Mouse (Mus musculus) stomach, embryonic 16.5 days (tissue): ENCODE data around the gene Pcsk4. TPM values are rescaled to one million over a fixed set of nuclear protein-coding genes. Genes with fewer than 3 reads are reported as not detected.
A peak's percentile ranks its signal among the peaks of the same experiment; 100 is the strongest.

Source experiments
- ATAC-seq: fragments of 200-750 bp; cut with Nextera tagmentation; 2 replicates; pipeline ENCODE4 v1.8.0; 2017; ENCODE audit warnings: moderate number of reproducible peaks, moderate TSS enrichment; ENCODE audit not compliant: insufficient read depth, low FRiP score
- H3K27ac ChIP-seq: fragments of 300-500 bp; sonication (generic); 2 replicates; pipeline ENCODE4 v1.5.1; 2014; ENCODE audit warnings: low read length
- H3K27me3 ChIP-seq: fragments of 300-500 bp; sonication (generic); 2 replicates; pipeline ENCODE4 v1.6.1; 2014; ENCODE audit warnings: low read length, control low read depth, mixed read lengths; ENCODE audit not compliant: control insufficient read depth, insufficient read depth
- H3K36me3 ChIP-seq: fragments of 300-500 bp; sonication (generic); 2 replicates; pipeline ENCODE4 v1.6.1; 2014; ENCODE audit warnings: low read length; ENCODE audit not compliant: control insufficient read depth, insufficient read depth
- H3K4me1 ChIP-seq: fragments of 300-500 bp; sonication (generic); 2 replicates; pipeline ENCODE4 v1.6.1; 2014; ENCODE audit warnings: low read length, control low read depth, mixed read lengths; ENCODE audit not compliant: control insufficient read depth, insufficient read depth
- H3K4me2 ChIP-seq: fragments of 300-500 bp; sonication (generic); 2 replicates; pipeline ENCODE4 v1.6.1; 2014; ENCODE audit warnings: low read depth, low read length, mixed read lengths
- H3K4me3 ChIP-seq: fragments of 300-500 bp; sonication (generic); replicated peaks from 2 replicates; pipeline ENCODE4 v1.5.1; 2014; ENCODE audit warnings: mild to moderate bottlenecking, low read length
- H3K9ac ChIP-seq: fragments of 300-500 bp; sonication (generic); 2 replicates; pipeline ENCODE4 v1.6.1; 2014; ENCODE audit warnings: low read length
- H3K9me3 ChIP-seq: fragments of 300-500 bp; sonication (generic); replicated peaks from 2 replicates; pipeline ENCODE4 v1.6.1; 2016; ENCODE audit warnings: low read length, control low read depth; ENCODE audit not compliant: control insufficient read depth
- WGBS: fragments of 180-500 bp; shearing (Covaris S2); extraction: QIAGEN DNeasy Blood & Tissue Kit; methylation state at CpG from one replicate; pipeline ENCODE4 v1.1.7; 2014; 5-methylcytosine and 5-hydroxymethylcytosine counted together
- polyA plus RNA-seq: library from polyadenylated mRNA; unstranded; fragments of >200 nt; fragmentation: Nextera tagmentation; extraction: Ambion mirVana; gene quantifications from 2 replicates; pipeline ENCODE4 v1.2.1, GENCODE M21; 2015

The Pcsk4 gene
- polyA plus RNA-seq, 1 experiment from 2014 or later, result 3.7 TPM

GRCm38 (mm10) chr10:80368392-80368791 is 39.1 kb upstream of the Pcsk4 start:
- no peak overlapping the region for H3K27ac ChIP-seq
- no peaks in the 10 kb centered on the region; the same call in 1 of the 2 replicates for H3K27me3 ChIP-seq
- H3K9me3 ChIP-seq, result no peaks in the 10 kb centered on the region
- H3K4me3 ChIP-seq, result no peak overlapping the region
- no peak overlapping the region for H3K4me2 ChIP-seq
- H3K4me1 ChIP-seq, result 0 out of 2 replicates have a peak, but pooled peaks cover 3% of the 10 kb centered on the region
- no peaks in the 10 kb centered on the region for H3K36me3 ChIP-seq
- H3K9ac ChIP-seq, result no peak overlapping the region
- 84% methylated on average over 6 of the region's 6 CpGs for WGBS
- ATAC-seq, result no peak

DNA sequence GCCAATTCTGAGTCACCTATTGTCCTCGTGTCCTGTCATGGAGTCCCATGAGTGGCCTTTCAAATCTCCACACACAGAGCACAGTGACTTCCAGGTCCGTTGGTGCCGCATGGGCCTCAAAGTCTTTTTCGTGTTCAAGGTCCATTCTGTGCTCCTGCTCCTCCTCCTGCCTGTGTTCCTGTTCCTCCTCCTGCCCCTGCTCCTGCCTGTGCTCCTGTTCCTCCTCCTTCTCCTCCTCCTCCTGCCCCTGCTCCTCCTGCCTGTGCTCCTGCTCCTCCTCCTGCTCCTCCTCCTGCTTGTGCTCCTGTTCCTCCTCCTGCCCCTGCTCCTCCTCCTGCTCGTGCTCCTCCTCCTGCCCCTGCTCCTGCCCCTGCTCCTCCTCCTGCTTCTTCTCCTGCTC is 38.7 kb upstream of the Pcsk4 start:
- Histone ChIP-seq H3K9me3 (no peaks in the 10 kb centered on the region), H3K4me2 (no peak overlapping the region), H3K4me3 (no peak overlapping the region), H3K36me3 (no peaks in the 10 kb centered on the region), H3K27ac (no peak overlapping the region), H3K4me1 (0 out of 2 replicates have a peak, but pooled peaks cover 3% of the 10 kb centered on the region), H3K9ac (no peak overlapping the region), H3K27me3 (no peaks in the 10 kb centered on the region; the same call in 1 of the 2 replicates)
- no peak for ATAC-seq
- 50% methylated on average over 5 of the region's 5 CpGs for WGBS

GRCm38 (mm10) chr10:80365736-80366135 is 36.4 kb upstream of the Pcsk4 start:
- H3K27ac ChIP-seq, result no peak overlapping the region
- no peaks in the 10 kb centered on the region for H3K9me3 ChIP-seq
- H3K27me3 ChIP-seq, result no peaks in the 10 kb centered on the region; the same call in 1 of the 2 replicates
- no peak for ATAC-seq
- WGBS, result 73% methylated on average over 6 of the region's 6 CpGs
- no peaks in the 10 kb centered on the region for H3K4me1 ChIP-seq
- H3K9ac ChIP-seq, result no peak overlapping the region
- H3K4me3 ChIP-seq, result no peak overlapping the region
- no peak overlapping the region for H3K4me2 ChIP-seq
- H3K36me3 ChIP-seq, result no peaks in the 10 kb centered on the region

- H3K9ac ChIP-seq, result no peak overlapping the region
- 44% methylated on average over 6 of the region's 6 CpGs for WGBS
- no peak overlapping the region for H3K4me3 ChIP-seq
- H3K4me1 ChIP-seq, result no peaks in the 10 kb centered on the region
- no peak for ATAC-seq
- H3K36me3 ChIP-seq, result no peaks in the 10 kb centered on the region
- H3K9me3 ChIP-seq, result no peaks in the 10 kb centered on the region
- no peak overlapping the region for H3K27ac ChIP-seq
- H3K4me2 ChIP-seq, result no peak overlapping the region
- peaks cover 1% of the 10 kb centered on the region for H3K27me3 ChIP-seq
Measured at GRCm38 (mm10) chr10:80363734-80364133, 34.4 kb upstream of the Pcsk4 start.

DNA sequence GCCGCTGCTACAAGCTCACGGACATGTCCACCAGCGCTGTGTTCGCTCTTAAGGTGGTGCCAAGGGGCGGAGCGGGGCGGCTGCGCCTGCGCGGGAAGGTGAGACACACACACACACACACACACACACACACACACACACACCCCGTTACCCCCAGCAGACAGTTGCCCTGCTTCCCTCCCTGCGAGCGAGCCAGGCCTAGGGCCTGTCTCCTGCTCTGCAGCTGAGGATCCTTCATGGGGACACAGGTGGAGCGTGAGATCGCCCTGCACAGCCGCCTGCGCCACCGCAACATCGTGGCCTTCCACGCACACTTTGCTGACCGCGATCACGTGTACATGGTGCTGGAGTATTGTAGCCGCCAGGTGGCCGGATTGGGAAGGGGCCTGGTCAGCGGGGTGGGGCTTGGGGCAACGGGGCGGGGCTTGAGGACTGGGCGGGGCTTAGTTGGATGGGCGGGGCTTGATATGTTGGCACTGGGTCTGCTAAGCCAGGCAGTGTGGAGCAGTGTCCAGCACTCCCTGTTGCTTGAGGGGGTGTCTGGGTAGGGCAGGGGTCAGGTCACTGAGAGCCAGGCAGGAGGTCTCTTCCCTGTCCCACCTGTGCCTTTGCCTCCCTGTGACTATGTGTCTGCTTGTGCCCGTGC is 28.8 kb upstream of the Pcsk4 start:
- ATAC-seq, result peak; percentile 59
- peak overlapping the region; percentile 33 for H3K4me3 ChIP-seq
- H3K4me1 ChIP-seq, result peaks cover 22% of the 10 kb centered on the region
- H3K27ac ChIP-seq, result no peak overlapping the region
- H3K27me3 ChIP-seq, result peaks cover 45% of the 10 kb centered on the region
- 8% methylated on average over 31 of the region's 31 CpGs for WGBS
- H3K9ac ChIP-seq, result no peak overlapping the region
- H3K4me2 ChIP-seq, result peak overlapping the region; percentile 51
- no peaks in the 10 kb centered on the region for H3K9me3 ChIP-seq
- H3K36me3 ChIP-seq, result no peaks in the 10 kb centered on the region

GRCm38 (mm10) chr10:80357336-80357735 is 28.0 kb upstream of the Pcsk4 start:
- no peaks in the 10 kb centered on the region for H3K36me3 ChIP-seq
- peak overlapping the region; percentile 51; the same call in 1 of the 2 replicates for H3K4me2 ChIP-seq
- H3K27me3 ChIP-seq, result peaks cover 49% of the 10 kb centered on the region
- peaks cover 22% of the 10 kb centered on the region for H3K4me1 ChIP-seq
- H3K4me3 ChIP-seq, result no peak overlapping the region
- no peak overlapping the region for H3K9ac ChIP-seq
- H3K9me3 ChIP-seq, result no peaks in the 10 kb centered on the region
- no peak overlapping the region for H3K27ac ChIP-seq
- WGBS, result 28% methylated on average over 7 of the region's 7 CpGs
- ATAC-seq, result 0 out of 2 replicates have a peak, but pooled peaks have one; percentile 22

- Histone ChIP-seq H3K4me2 (peak overlapping the region; percentile 49), H3K4me3 (peak overlapping the region; percentile 21), H3K4me1 (peaks cover 22% of the 10 kb centered on the region), H3K9ac (0 out of 2 replicates have a peak overlapping the region, but pooled peaks have one; percentile 7), H3K9me3 (no peaks in the 10 kb centered on the region), H3K36me3 (no peaks in the 10 kb centered on the region), H3K27me3 (peaks cover 55% of the 10 kb centered on the region), H3K27ac (no peak overlapping the region)
- no peak for ATAC-seq
- WGBS, result 3% methylated on average over 34 of the region's 34 CpGs
Measured at GRCm38 (mm10) chr10:80356737-80357136, 27.4 kb upstream of the Pcsk4 start.

DNA sequence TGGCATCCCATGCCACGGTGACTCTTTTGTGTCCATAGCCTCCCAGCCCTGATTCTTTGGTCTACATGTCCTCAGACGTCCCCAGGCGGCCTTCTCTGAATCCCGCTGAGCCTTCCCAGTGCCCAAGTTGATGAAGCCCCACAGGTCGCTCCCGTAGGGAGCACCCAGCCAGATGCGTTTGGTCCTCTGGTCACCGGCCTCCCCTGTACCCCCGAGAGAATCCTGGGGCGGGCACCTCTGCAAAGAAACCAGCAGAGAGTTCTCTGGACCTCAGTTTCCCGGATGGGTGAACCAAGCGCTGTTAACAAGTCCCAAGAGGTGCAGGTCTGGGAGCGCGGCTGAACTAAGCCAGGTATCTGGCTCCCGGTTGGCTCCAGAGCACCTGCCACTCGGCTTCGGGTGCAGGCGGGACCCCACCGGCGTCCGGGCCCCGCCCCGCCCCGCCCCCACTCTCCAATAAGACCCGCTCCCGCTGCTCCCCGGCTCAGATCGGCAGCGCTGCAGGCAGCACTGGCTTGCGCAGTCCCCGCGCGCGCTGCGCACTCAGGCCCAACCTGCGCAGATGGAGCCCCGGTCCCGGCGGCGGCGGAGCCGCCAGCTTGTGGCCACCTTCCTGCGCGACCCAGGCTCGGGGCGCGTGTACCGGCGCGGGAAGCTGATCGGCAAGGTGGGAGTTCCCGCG is 26.8 kb upstream of the Pcsk4 start, which contains the start of gene Plk5:
Plk5 (plus strand) TSS at position 459 of the 682 bp plus-strand sequence.
- 0 out of 2 replicates have a peak within 1 kb of the TSS, but pooled peaks have one; percentile 7 for H3K9ac ChIP-seq
- no peaks in the 10 kb centered on the region for H3K36me3 ChIP-seq
- no peaks in the 10 kb centered on the region for H3K9me3 ChIP-seq
- peak within 1 kb of the TSS; percentile 21 for H3K4me3 ChIP-seq
- peaks cover 57% of the 10 kb centered on the region for H3K27me3 ChIP-seq
- ATAC-seq, result no peak
- whole genome bisulfite sequencing, result 2% methylated on average over 52 of the region's 53 CpGs
- H3K27ac ChIP-seq, result no peak within 1 kb of the TSS
- peak within 1 kb of the TSS; percentile 49 for H3K4me2 ChIP-seq
- peaks cover 22% of the 10 kb centered on the region for H3K4me1 ChIP-seq

GRCm38 (mm10) chr10:80355431-80355830 is 26.1 kb upstream of the Pcsk4 start:
- Histone ChIP-seq H3K9ac (no peak overlapping the region), H3K4me2 (no peak overlapping the region), H3K27me3 (peaks cover 57% of the 10 kb centered on the region), H3K4me1 (peaks cover 22% of the 10 kb centered on the region), H3K9me3 (no peaks in the 10 kb centered on the region), H3K36me3 (no peaks in the 10 kb centered on the region), H3K27ac (no peak overlapping the region), H3K4me3 (no peak overlapping the region)
- 13% methylated on average over 7 of the region's 9 CpGs for WGBS
- ATAC-seq, result no peak
